Mouse (Mus musculus): ENCODE data around the gene 4932438A13Rik. TPM values are rescaled to one million over a fixed set of nuclear protein-coding genes. Genes with fewer than 3 reads are reported as not detected.

4932438A13Rik gene
- total and polyA plus RNA-seq, 3 experiments = 5.9 to 20.3 (median 14.7) TPM

GRCm38 (mm10) chr3:36863427-36863826 is 523 bp downstream of the 4932438A13Rik start:
- DNase-seq (ENCODE audit: extremely low read depth) = peak; percentile 15
- peaks cover 10% of the 10 kb centered on the region; the same call in 1 of the 2 replicates for H3K79me2 ChIP-seq (replicated peaks; ENCODE audit: control insufficient read depth, extremely low read depth, insufficient read depth, poor library complexity, severe bottlenecking)
- no peak for TF ChIP-seq MYC (IDR thresholded peaks at IDR 0.05; ENCODE audit: low read depth, low read length)
- no peak for TF ChIP-seq KAT2A (IDR thresholded peaks at IDR 0.05; ENCODE audit: insufficient replicate concordance, low read length)
- no peak for TF ChIP-seq SMC3 (IDR thresholded peaks at IDR 0.05; ENCODE audit: low read depth, low read length)
- no peak for TF ChIP-seq USF1 (IDR thresholded peaks at IDR 0.05; ENCODE audit: low read depth, low read length)
- TF ChIP-seq BHLHE40 (IDR thresholded peaks at IDR 0.05; ENCODE audit: low read depth, low read length) = no peak
- TF ChIP-seq POLR2AphosphoS2 (IDR thresholded peaks at IDR 0.05; ENCODE audit: low read depth, low read length) = no peak
- no peak for TF ChIP-seq E2F4 (IDR thresholded peaks at IDR 0.05; ENCODE audit: insufficient replicate concordance, low read depth, low read length)
- TF ChIP-seq NELFE (IDR thresholded peaks at IDR 0.05; ENCODE audit: low read depth, low read length) = no peak
- no peak for TF ChIP-seq CHD2 (IDR thresholded peaks at IDR 0.05; ENCODE audit: low read length)
- no peak for TF ChIP-seq JUN (IDR thresholded peaks at IDR 0.05; ENCODE audit: insufficient read depth, low read depth, low read length)
- TF ChIP-seq ZMIZ1 (IDR thresholded peaks at IDR 0.05; ENCODE audit: low read depth, low read length) = no peak
- H3K4me2 ChIP-seq (ENCODE audit: insufficient read depth, low read depth, poor library complexity, severe bottlenecking) = peak overlapping the region; percentile 69; the same call in 1 of the 2 replicates
- H3K27ac ChIP-seq (ENCODE audit: insufficient read depth, low read depth) = no peak overlapping the region
- H3K36me3 ChIP-seq (replicated peaks in 1 of 2; ENCODE audit: control insufficient read depth in 1 of 2, insufficient read depth in 1 of 2, low read length in 1 of 2) = peaks cover 15 to 29% of the 10 kb centered on the region in 2 experiments
- dilution Hi-C loops (cut with MboI; ENCODE audit: extremely low pct_ligation_motif_present, extremely low pct_unique_long_range_greater_than_20kb, low sequenced_read_pairs) = no loop called here
- in situ Hi-C loops (cut with MboI; ENCODE audit: low pct_ligation_motif_present, low pct_unique_long_range_greater_than_20kb, low sequenced_read_pairs) = no loop called here
- H3K4me3 ChIP-seq (replicated peaks in 1 of 3; ENCODE audit: low read depth in 2 of 3, low read length in 2 of 3, poor library complexity in 1 of 3) = peak overlapping the region; percentile 81 to 99 (median 89)
- H3K9ac ChIP-seq (ENCODE audit: insufficient read depth, low read depth) = peak overlapping the region; percentile 93
- H3K9me3 ChIP-seq (replicated peaks; ENCODE audit: low read length) = no peaks in the 10 kb centered on the region
- no peaks in the 10 kb centered on the region for H3K27me3 ChIP-seq (replicated peaks)
- H3K4me1 ChIP-seq (ENCODE audit: control insufficient read depth in 1 of 2, insufficient read depth in 2 of 2) = peaks cover 2 to 14% of the 10 kb centered on the region in 2 experiments; a peak in 3 of 4 replicates

- peak overlapping the region; percentile 93; the same call in 1 of the 2 replicates for H3K9ac ChIP-seq (ENCODE audit: insufficient read depth, low read depth)
Measured at GRCm38 (mm10) chr3:36863881-36864280, 977 bp downstream of the 4932438A13Rik start.

More at GRCm38 (mm10) chr3:36863881-36864280, 977 bp downstream of the 4932438A13Rik start:
- in situ Hi-C loops (cut with MboI; ENCODE audit: low pct_ligation_motif_present, low pct_unique_long_range_greater_than_20kb, low sequenced_read_pairs) (no loop called here), dilution Hi-C loops (cut with MboI; ENCODE audit: extremely low pct_ligation_motif_present, extremely low pct_unique_long_range_greater_than_20kb, low sequenced_read_pairs) (no loop called here)
- Histone ChIP-seq H3K4me1 (ENCODE audit: control insufficient read depth in 1 of 2, insufficient read depth in 2 of 2) (peaks cover 2 to 14% of the 10 kb centered on the region in 2 experiments; a peak in 3 of 4 replicates), H3K27ac (ENCODE audit: insufficient read depth, low read depth) (no peak overlapping the region), H3K4me3 (replicated peaks in 1 of 3; ENCODE audit: low read depth in 2 of 3, low read length in 2 of 3, poor library complexity in 1 of 3) (peak overlapping the region; percentile 81 to 99 (median 89)), H3K36me3 (replicated peaks in 1 of 2; ENCODE audit: control insufficient read depth in 1 of 2, insufficient read depth in 1 of 2, low read length in 1 of 2) (peaks cover 15 to 29% of the 10 kb centered on the region in 2 experiments), H3K9me3 (replicated peaks; ENCODE audit: low read length) (no peaks in the 10 kb centered on the region), H3K27me3 (replicated peaks) (no peaks in the 10 kb centered on the region), H3K79me2 (replicated peaks; ENCODE audit: control insufficient read depth, extremely low read depth, insufficient read depth, poor library complexity, severe bottlenecking) (peaks cover 10% of the 10 kb centered on the region; the same call in 1 of the 2 replicates), H3K4me2 (ENCODE audit: insufficient read depth, low read depth, poor library complexity, severe bottlenecking) (peak overlapping the region; percentile 69; the same call in 1 of the 2 replicates)
- no peak for DNase-seq (ENCODE audit: extremely low read depth)
- no peak for TF ChIP-seq MAZ (IDR thresholded peaks at IDR 0.05; ENCODE audit: low read depth, low read length)
- TF ChIP-seq JUN (IDR thresholded peaks at IDR 0.05; ENCODE audit: insufficient read depth, low read depth, low read length) = no peak
- no peak for TF ChIP-seq ETS1 (conservative IDR thresholded peaks at IDR 0.05; ENCODE audit: low read depth, low read length)
- no peak for TF ChIP-seq ZNF384 (IDR thresholded peaks at IDR 0.05; ENCODE audit: low read depth, low read length)
- no peak for TF ChIP-seq MYC (IDR thresholded peaks at IDR 0.05; ENCODE audit: low read depth, low read length)
- no peak for TF ChIP-seq JUND (conservative IDR thresholded peaks at IDR 0.05; ENCODE audit: low read depth, low read length)
- no peak for TF ChIP-seq NRF1 (IDR thresholded peaks at IDR 0.05; ENCODE audit: low read depth, low read length)
- no peak for TF ChIP-seq MEF2A (IDR thresholded peaks at IDR 0.05; ENCODE audit: borderline replicate concordance, low read depth, low read length)
- no peak for TF ChIP-seq E2F4 (IDR thresholded peaks at IDR 0.05; ENCODE audit: insufficient replicate concordance, low read depth, low read length)
- TF ChIP-seq EP300 (IDR thresholded peaks at IDR 0.05; ENCODE audit: low read length) = no peak
- no peak for TF ChIP-seq IRF4 (IDR thresholded peaks at IDR 0.05; ENCODE audit: low read depth, low read length)
- no peak for TF ChIP-seq ZC3H11A (IDR thresholded peaks at IDR 0.05; ENCODE audit: low read depth, low read length)
- TF ChIP-seq UBTF (IDR thresholded peaks at IDR 0.05; ENCODE audit: low read depth, low read length) = no peak

Measured in CH12.LX (cell line).